Mouse (Mus musculus): ENCODE results near the gene Smpdl3b.
"Not testable (repeated sequence)": the region's sequence is repeated elsewhere in the genome, so short reads cannot be mapped to it uniquely, and the experiment has no call there.

Smpdl3b gene

GRCm38 (mm10) chr4:132756974-132757373 is at the start of gene Smpdl3b:
TSS of gene Smpdl3b (minus strand) at chr4:132757252.
- DNase-seq (ENCODE audit: inconsistent age in 2 of 2, low spot score in 1 of 2), result peak; percentile 75 to 91

DNA sequence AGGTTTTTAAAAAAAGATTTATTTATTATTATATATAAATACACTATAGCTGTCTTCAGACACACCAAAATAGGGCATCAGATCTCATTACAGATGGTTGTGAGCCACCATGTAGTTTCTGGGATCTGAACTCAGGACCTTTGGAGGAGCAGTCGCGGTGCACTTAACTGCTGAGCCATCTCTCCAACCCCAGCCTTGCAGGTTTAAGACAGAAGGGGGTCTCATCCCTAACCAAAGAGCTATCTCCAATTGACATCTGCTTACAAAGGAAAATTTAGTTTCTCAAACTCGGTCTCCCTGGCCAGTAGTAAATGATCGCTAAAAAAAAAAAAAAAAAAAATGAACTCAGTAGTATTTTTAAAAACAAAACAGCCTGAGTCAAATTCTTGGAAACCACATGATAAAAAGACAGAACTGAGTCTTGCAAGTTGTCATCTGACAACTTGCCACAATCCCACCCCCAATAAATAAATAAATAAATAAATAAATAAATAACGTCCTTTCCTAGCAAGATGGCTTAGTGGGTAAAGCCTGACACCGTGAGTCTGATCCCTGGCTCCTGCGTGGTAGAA is 49.7 kb upstream of the Smpdl3b start:
- DNase-seq (ENCODE audit: inconsistent age in 2 of 2, low spot score in 1 of 2), result no peak

GRCm38 (mm10) chr4:132805599-132806197 is 48.6 kb upstream of the Smpdl3b start:
- no peak for DNase-seq (ENCODE audit: inconsistent age in 2 of 2, low spot score in 1 of 2)

GRCm38 (mm10) chr4:132805146-132805545 is 48.1 kb upstream of the Smpdl3b start:
- no peak for DNase-seq (ENCODE audit: inconsistent age in 2 of 2, low spot score in 1 of 2)

- no peak for DNase-seq (ENCODE audit: inconsistent age in 2 of 2, low spot score in 1 of 2)
Measured at GRCm38 (mm10) chr4:132804331-132804730, 47.3 kb upstream of the Smpdl3b start.

GRCm38 (mm10) chr4:132803876-132804275 is 46.8 kb upstream of the Smpdl3b start:
- DNase-seq (ENCODE audit: inconsistent age in 2 of 2, low spot score in 1 of 2), result no peak

DNA sequence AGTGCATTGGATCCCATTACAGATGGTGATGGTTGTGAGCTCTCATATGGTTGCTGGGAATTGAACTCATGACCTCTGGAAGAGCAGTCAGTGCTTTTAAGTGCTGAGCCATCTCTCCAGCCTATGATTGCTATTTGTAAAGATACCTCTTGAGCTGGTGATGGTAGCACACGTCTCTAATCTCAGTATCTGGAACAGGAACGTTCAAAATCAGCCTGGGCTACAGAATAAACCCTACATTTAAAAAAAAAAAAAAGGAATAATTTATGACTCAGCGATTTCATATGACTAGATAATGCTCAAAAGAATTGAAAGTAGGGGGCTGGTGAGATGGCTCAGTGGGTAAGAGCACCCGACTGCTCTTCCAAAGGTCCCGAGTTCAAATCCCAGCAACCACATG is 46.2 kb upstream of the Smpdl3b start:
- no peak for DNase-seq (ENCODE audit: inconsistent age in 2 of 2, low spot score in 1 of 2)

- no peak for DNase-seq (ENCODE audit: inconsistent age in 2 of 2, low spot score in 1 of 2)
Measured at GRCm38 (mm10) chr4:132802171-132802637, 45.2 kb upstream of the Smpdl3b start.

DNA sequence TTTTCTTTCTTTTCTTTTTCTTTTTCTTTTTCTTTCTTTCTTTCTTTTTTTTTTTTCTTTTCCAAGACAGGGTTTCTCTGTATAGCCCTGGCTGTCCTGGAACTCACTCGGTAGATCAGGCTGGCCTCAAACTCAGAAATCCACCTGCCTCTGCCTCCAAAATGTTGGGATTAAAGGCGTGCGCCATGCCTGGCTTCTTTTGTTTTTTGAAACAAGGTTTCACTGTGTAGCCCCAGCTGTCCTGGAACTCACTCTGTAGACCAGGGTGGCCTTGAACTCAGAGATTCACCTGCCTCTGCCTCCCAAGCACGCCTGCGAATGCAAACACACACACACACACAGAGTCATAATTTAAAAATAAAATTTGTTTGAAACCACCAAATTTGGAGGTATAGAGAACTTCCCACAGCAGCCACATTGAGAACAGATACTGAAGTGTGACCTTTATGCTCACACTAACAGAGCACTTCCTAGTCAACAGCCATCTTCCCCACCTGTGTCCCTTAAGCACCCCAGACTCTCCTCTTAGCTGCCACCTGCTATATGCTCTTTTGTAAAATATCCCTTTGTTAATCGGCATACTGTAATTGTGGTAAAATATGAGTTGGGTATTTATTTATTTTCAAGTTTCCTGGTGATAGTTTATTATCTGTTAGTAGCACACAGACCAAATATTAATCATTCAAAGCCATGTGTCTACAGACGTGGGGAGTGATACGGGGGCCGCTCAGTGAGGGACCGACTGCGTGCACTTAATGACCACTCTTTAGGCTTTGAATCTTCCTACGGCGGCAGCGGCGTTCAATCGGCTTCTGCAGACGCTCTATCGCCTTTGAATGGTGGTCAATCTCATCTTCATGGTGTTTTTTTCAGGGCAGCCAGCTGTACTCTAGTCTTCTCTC is 44.4 kb upstream of the Smpdl3b start:
- DNase-seq (ENCODE audit: inconsistent age in 2 of 2, low spot score in 1 of 2), result no peak

GRCm38 (mm10) chr4:132799845-132800244 is 42.8 kb upstream of the Smpdl3b start:
- no peak for DNase-seq (ENCODE audit: inconsistent age in 2 of 2, low spot score in 1 of 2)

DNA sequence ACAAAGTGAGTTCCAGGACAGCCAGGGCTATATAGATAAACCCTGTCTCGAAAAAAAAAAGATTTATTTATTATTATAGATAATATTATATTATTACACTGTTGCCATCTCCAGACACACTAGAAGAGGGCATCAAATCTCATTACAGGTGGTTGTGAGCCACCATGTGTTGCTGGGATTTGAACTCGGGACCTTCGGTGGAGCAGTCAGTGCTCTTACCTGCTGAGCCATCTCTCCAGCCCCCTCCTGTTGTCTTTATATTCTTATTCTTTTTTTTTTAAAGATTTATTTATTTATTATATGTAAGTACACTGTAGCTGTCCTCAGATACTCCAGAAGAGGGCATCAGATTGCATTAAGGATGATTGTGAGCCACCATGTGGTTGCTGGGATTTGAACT is 41.6 kb upstream of the Smpdl3b start:
- not testable (repeated sequence) for DNase-seq (ENCODE audit: inconsistent age in 2 of 2, low spot score in 1 of 2)

GRCm38 (mm10) chr4:132798028-132798427 is 41.0 kb upstream of the Smpdl3b start:
- DNase-seq (ENCODE audit: inconsistent age in 2 of 2, low spot score in 1 of 2), result no peak

DNA sequence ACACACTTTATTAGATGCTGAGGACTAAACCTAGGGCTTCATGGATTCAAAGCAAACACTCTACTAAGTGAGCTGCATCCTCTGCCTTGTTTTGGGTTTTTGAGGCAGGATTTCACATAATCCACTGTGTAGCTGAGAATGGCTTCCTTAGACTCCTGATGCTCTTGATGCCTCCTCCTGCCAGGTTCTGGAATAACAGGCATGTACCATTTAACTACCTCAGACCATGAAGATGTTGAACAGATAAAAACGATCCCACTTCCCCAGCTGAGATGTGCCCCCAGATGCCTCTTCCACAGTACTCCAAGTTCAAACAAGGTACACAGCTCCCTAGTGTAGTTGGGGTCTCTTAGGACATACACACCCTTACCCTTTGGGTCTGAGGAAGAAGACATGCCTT is 40.4 kb upstream of the Smpdl3b start:
- DNase-seq (ENCODE audit: inconsistent age in 2 of 2, low spot score in 1 of 2), result no peak

DNA sequence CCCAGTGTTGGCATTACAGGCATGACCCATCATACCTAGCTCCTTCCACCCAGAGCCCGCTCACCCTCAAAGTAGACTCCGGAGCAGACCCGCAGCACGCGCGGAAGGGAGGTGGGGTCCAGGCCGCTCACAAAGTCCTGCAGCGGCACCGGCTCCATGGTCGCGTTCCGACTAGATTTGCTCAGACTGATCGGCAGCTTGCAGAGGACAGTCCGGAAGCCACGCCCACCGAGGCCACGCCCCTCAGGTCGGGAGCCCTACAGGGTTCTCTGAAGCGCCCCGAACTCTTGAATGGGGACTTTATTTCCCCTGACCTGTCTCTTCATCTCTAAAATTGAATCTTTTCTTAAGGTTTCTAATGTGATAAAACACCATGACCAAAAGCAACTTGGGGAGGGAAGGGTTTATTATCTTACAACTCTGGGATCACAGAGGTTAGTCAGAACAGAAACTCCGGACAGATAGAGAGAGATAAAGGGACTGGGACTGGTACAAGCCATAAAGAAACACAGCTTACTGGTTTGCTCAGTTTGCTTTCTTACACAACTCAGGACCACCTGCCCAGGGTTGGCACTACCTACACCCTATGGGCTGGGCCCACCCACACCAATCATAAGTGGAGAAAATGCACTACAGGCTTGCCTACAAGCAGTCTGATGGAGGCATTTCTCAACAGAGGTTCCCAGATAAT is 39.3 kb upstream of the Smpdl3b start, which contains the start of gene Themis2:
Gene Themis2, minus strand, starts transcription at position 192 of the 691 bp plus-strand sequence.
- peak; percentile 79 to 89 for DNase-seq (ENCODE audit: inconsistent age in 2 of 2, low spot score in 1 of 2)

GRCm38 (mm10) chr4:132795171-132795570 is 38.1 kb upstream of the Smpdl3b start:
- DNase-seq (ENCODE audit: inconsistent age in 2 of 2, low spot score in 1 of 2), result no peak

- no peak for DNase-seq (ENCODE audit: inconsistent age in 2 of 2, low spot score in 1 of 2)
Measured at GRCm38 (mm10) chr4:132794760-132795159, 37.7 kb upstream of the Smpdl3b start.

DNA sequence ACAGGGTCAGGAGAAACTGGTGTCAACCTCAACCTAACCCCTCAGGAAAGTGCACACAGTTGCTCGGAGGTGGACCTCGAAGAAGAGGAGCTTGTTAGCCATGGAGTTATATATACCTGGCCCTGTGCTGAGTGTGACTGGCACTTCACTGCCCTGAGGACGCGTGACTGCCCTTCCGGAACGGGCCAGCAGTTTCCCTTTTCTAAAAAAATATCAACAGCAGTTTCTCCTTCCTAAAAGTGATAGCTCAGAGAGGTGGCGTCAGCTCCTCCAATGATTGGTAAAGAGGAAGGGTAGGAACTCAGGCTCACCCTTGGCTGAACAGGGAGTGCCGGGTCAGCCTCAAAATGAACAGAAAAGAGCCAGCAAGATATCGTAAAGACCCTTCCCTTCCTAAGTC is 37.0 kb upstream of the Smpdl3b start:
- DNase-seq (ENCODE audit: inconsistent age in 2 of 2, low spot score in 1 of 2), result no peak

DNA sequence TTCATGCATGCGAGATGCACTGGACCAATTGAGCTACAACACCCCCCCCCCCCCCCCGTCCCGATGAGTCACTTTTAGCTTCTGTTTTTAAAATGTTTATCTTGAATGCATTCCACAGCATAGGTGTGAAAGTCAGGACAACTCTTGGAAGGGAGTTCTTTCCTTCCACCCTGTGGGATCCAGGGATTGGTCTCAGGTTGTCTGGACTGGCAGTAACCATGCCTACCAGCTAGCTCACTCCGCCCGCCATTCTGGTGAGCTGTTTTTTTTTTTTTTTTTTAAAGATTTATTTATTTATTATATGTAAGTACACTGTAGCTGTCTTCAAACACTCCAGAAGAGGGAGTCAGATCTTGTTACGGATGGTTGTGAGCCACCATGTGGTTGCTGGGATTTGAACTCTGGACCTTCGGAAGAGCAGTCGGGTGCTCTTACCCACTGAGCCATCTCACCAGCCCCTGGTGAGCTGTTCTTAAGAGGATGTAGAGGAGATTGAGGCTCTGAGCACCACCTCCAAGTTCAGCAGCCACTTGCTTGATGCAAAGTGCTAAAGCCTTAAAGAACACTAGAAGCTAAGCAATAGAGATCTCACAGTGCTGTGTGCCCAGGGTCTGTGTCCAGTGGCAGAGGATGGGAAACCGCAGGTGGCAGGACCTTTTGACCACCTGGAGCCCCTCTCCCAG is 36.4 kb upstream of the Smpdl3b start:
- DNase-seq (ENCODE audit: inconsistent age in 2 of 2, low spot score in 1 of 2), result not testable (repeated sequence)

- DNase-seq (ENCODE audit: inconsistent age in 2 of 2, low spot score in 1 of 2), result no peak
Measured at GRCm38 (mm10) chr4:132789731-132790130, 32.7 kb upstream of the Smpdl3b start.

DNA sequence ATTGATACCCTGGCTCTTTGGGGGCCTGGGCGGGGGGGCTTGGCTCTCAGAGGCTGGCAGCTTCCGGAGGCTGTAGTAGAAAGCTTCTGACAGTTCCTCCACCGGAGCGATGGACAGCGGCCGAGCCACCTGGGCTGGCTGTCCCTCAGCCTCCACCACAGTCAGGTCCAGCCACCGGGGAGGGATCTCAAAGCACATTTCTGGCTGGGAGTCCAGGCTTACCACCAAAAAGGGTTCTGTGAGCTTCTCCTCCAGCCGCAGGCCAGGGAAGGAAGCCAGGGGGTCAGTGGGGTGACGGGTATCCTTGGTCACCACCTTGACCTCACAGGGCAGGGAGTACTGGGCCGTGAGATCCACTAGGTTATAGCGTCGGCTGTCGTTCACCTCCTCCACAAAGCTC is 28.2 kb upstream of the Smpdl3b start:
- DNase-seq (ENCODE audit: inconsistent age in 2 of 2, low spot score in 1 of 2), result no peak

DNA sequence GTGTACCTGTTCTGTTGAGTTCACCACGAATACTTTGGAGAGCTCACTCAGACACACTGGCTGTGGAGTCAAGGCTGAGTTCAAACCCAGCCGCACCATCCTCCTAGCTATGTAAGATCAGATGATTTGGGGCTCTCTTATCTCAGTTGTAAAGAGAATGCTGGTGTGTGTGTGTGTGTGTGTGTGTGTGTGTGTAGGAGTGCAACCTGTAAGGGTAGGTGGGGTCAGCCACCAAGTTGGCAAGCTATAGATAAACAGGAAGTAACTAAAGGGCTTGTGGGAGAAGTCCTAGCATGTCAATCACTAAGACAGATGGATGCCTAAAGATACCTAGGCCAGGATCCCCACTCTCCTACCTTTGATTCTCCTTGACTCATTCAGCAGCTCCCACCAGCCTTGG is 26.7 kb upstream of the Smpdl3b start:
- DNase-seq (ENCODE audit: inconsistent age in 2 of 2, low spot score in 1 of 2), result no peak

Measured in adrenal gland, adult (tissue).